Comparison of ENCODE assay signal across 9 mouse cellular contexts in genomic region chr8:65022485-65022884, GRCm38 (mm10). TPM values are rescaled to one million over a fixed set of nuclear protein-coding genes. Genes with fewer than 3 reads are reported as not detected.
A peak's percentile ranks its signal among the peaks of the same experiment; 100 is the strongest.
DNase-seq lines count a peak whose midpoint lies in the region; ATAC-seq and TF ChIP-seq lines count a peak whose summit lies in the region.
"Had no signal": no experiment of that assay in that cellular context is flagged by ENCODE, and none has a peak within 500 bp of the region (broad histone marks: within the 10 kb centered on the region; RNA-seq: fewer than 3 reads in every experiment).

No protein-coding gene starts in this region.

- H3K27ac ChIP-seq in heart, embryonic 12.5 days (ENCODE audit: poor library complexity, severe bottlenecking) = no peak overlapping the region
- no peak overlapping the region for H3K27ac ChIP-seq in forebrain, embryonic 11.5 days (ENCODE audit: low read depth, low read length)
- no peak overlapping the region for H3K27ac ChIP-seq in intestine, postnatal 0 days (ENCODE audit: low read depth, low read length)
- no peak overlapping the region for H3K27ac ChIP-seq in neural tube, embryonic 11.5 days (ENCODE audit: low read depth, low read length)
- H3K27ac ChIP-seq: lung, embryonic 15.5 days had no signal

- H3K4me3 ChIP-seq in heart, embryonic 12.5 days = no peak overlapping the region
- no peak overlapping the region for H3K4me3 ChIP-seq in forebrain, embryonic 11.5 days (ENCODE audit: low read depth, low read length)
- H3K4me3 ChIP-seq in intestine, postnatal 0 days (ENCODE audit: low read depth, low read length) = no peak overlapping the region
- H3K4me3 ChIP-seq in neural tube, embryonic 11.5 days (ENCODE audit: low read depth, low read length) = no peak overlapping the region
- H3K4me3 ChIP-seq: lung, embryonic 15.5 days had no signal

- peak; percentile 28 for DNase-seq in heart, adult 8-10 months (ENCODE audit: low spot score)
- DNase-seq in adrenal gland, postnatal 14 days = peak; percentile 75
- peak; percentile 75 for DNase-seq in forebrain, embryonic 11.5 days (ENCODE audit: low spot score)
- DNase-seq in left cerebral cortex, postnatal 4 days = peak; percentile 71
- DNase-seq in neural tube, embryonic 11.5 days (ENCODE audit: low spot score) = peak; percentile 45
- peak; percentile 68 for DNase-seq in thymus, postnatal 4 days

- no peaks in the 10 kb centered on the region for H3K27me3 ChIP-seq in heart, embryonic 12.5 days (replicated peaks)
- H3K27me3 ChIP-seq in forebrain, embryonic 11.5 days (ENCODE audit: control insufficient read depth, insufficient read depth, low read length) = no peaks in the 10 kb centered on the region
- H3K27me3 ChIP-seq in intestine, postnatal 0 days (replicated peaks; ENCODE audit: control insufficient read depth, insufficient read depth, low read length) = no peaks in the 10 kb centered on the region
- H3K27me3 ChIP-seq in neural tube, embryonic 11.5 days (ENCODE audit: control insufficient read depth, insufficient read depth, low read length) = no peaks in the 10 kb centered on the region
- H3K27me3 ChIP-seq: lung, embryonic 15.5 days had no signal

- peak; percentile 79 for TF ChIP-seq CTCF in intestine, postnatal 0 days (IDR thresholded peaks at IDR 0.05; ENCODE audit: low read depth)

- H3K4me2 ChIP-seq in heart, embryonic 12.5 days = no peak overlapping the region
- no peak overlapping the region for H3K4me2 ChIP-seq in forebrain, embryonic 11.5 days (ENCODE audit: low read depth, low read length, severe bottlenecking)
- no peak overlapping the region for H3K4me2 ChIP-seq in intestine, postnatal 0 days (replicated peaks; ENCODE audit: low read depth)
- no peak overlapping the region for H3K4me2 ChIP-seq in neural tube, embryonic 11.5 days (ENCODE audit: low read depth)
- H3K4me2 ChIP-seq: lung, embryonic 15.5 days had no signal

- intact Hi-C loops in left cerebral cortex, postnatal 4 days (cut with DNase I) = loop anchor here (2.0 kb wide), 1 partner anchor 88 kb away; no protein-coding TSS in a partner anchor

- H3K9ac ChIP-seq in heart, embryonic 12.5 days = no peak overlapping the region
- H3K9ac ChIP-seq in forebrain, embryonic 11.5 days (ENCODE audit: low read length) = no peak overlapping the region
- H3K9ac ChIP-seq in intestine, postnatal 0 days (ENCODE audit: low read depth, low read length) = no peak overlapping the region
- no peak overlapping the region for H3K9ac ChIP-seq in neural tube, embryonic 11.5 days (ENCODE audit: low read length)
- H3K9ac ChIP-seq: lung, embryonic 15.5 days had no signal

- 46% methylated on average over 8 of the region's 8 CpGs for WGBS in heart, embryonic 12.5 days
- WGBS in forebrain, embryonic 11.5 days = 52% methylated on average over 8 of the region's 8 CpGs
- 46% methylated on average over 8 of the region's 8 CpGs for WGBS in intestine, postnatal 0 days
- WGBS in neural tube, embryonic 11.5 days = 51% methylated on average over 8 of the region's 8 CpGs

- 0 out of 2 replicates have a peak, but pooled peaks cover under 1% of the 10 kb centered on the region for H3K9me3 ChIP-seq in heart, embryonic 12.5 days (replicated peaks)
- H3K9me3 ChIP-seq in forebrain, embryonic 11.5 days (ENCODE audit: control insufficient read depth, low read length) = no peaks in the 10 kb centered on the region
- no peaks in the 10 kb centered on the region for H3K9me3 ChIP-seq in intestine, postnatal 0 days (ENCODE audit: control insufficient read depth)
- H3K9me3 ChIP-seq in neural tube, embryonic 11.5 days (ENCODE audit: control insufficient read depth, low read length) = no peaks in the 10 kb centered on the region
- H3K9me3 ChIP-seq: lung, embryonic 15.5 days had no signal

- no peaks in the 10 kb centered on the region for H3K4me1 ChIP-seq in heart, embryonic 12.5 days (replicated peaks)
- H3K4me1 ChIP-seq in forebrain, embryonic 11.5 days (replicated peaks; ENCODE audit: control insufficient read depth, insufficient read depth, low read length) = no peaks in the 10 kb centered on the region
- H3K4me1 ChIP-seq in intestine, postnatal 0 days (replicated peaks; ENCODE audit: control insufficient read depth, insufficient read depth, low read length) = no peaks in the 10 kb centered on the region
- H3K4me1 ChIP-seq in neural tube, embryonic 11.5 days (ENCODE audit: control insufficient read depth, insufficient read depth, low read length) = no peaks in the 10 kb centered on the region
- H3K4me1 ChIP-seq: lung, embryonic 15.5 days had no signal

- no peaks in the 10 kb centered on the region for H3K36me3 ChIP-seq in heart, embryonic 12.5 days
- H3K36me3 ChIP-seq in forebrain, embryonic 11.5 days (ENCODE audit: control insufficient read depth, insufficient read depth, low read length) = no peaks in the 10 kb centered on the region
- H3K36me3 ChIP-seq in intestine, postnatal 0 days (ENCODE audit: control insufficient read depth, insufficient read depth) = no peaks in the 10 kb centered on the region
- no peaks in the 10 kb centered on the region for H3K36me3 ChIP-seq in neural tube, embryonic 11.5 days (ENCODE audit: control insufficient read depth, insufficient read depth, low read length)
- H3K36me3 ChIP-seq: lung, embryonic 15.5 days had no signal

- ATAC-seq in heart, embryonic 12.5 days (ENCODE audit: insufficient number of reproducible peaks, low FRiP score) = no peak
- ATAC-seq in forebrain, embryonic 11.5 days (replicated peaks; ENCODE audit: low FRiP score) = peak; percentile 55; the same call in 1 of the 2 replicates
- no peak for ATAC-seq in intestine, postnatal 0 days
- 0 out of 2 replicates have a peak, but pooled peaks have one; percentile 38 for ATAC-seq in neural tube, embryonic 11.5 days (ENCODE audit: insufficient read depth, low FRiP score, low TSS enrichment)

RNA-seq across cellular contexts. Expression of gene Trim60, which starts 4.1 kb away (rescaled TPM):
- not detected for total RNA-seq in heart, adult 8-10 months (2022)
- 0.06 TPM in 1 of 2 replicates, not detected in the other for polyA plus RNA-seq in heart, embryonic 12.5 days (2016; fragmentation: Nextera tagmentation; extraction: Ambion mirVana)
- not detected in 2 replicates for total RNA-seq in adrenal gland, postnatal 14 days (2021)
- polyA plus RNA-seq in forebrain, embryonic 11.5 days (2014; fragmentation: Nextera tagmentation; extraction: Ambion mirVana) = 0.13 TPM in 1 of 2 replicates, not detected in the other
- polyA plus RNA-seq in intestine, postnatal 0 days (2015; fragmentation: Nextera tagmentation; extraction: Ambion mirVana) = not detected in 2 replicates
- total RNA-seq in left cerebral cortex, postnatal 4 days (2021) = not detected
- not detected in 2 replicates for polyA plus RNA-seq in neural tube, embryonic 11.5 days (2014; fragmentation: Nextera tagmentation; extraction: Ambion mirVana)
- polyA plus RNA-seq: lung, embryonic 15.5 days had no signal

RNA-seq across cellular contexts. Expression of gene Trim61, which starts 4.2 kb away (rescaled TPM):
- not detected for total RNA-seq in heart, adult 8-10 months (2022)
- polyA plus RNA-seq in heart, embryonic 12.5 days (2016; fragmentation: Nextera tagmentation; extraction: Ambion mirVana) = 0.17 and 0.72 TPM in 2 replicates
- total RNA-seq in adrenal gland, postnatal 14 days (2021) = not detected in 2 replicates
- not detected in 2 replicates for polyA plus RNA-seq in forebrain, embryonic 11.5 days (2014; fragmentation: Nextera tagmentation; extraction: Ambion mirVana)
- polyA plus RNA-seq in intestine, postnatal 0 days (2015; fragmentation: Nextera tagmentation; extraction: Ambion mirVana) = 0.05 TPM in 1 of 2 replicates, not detected in the other
- total RNA-seq in left cerebral cortex, postnatal 4 days (2021) = not detected
- 0.15 TPM in 1 of 2 replicates, not detected in the other for polyA plus RNA-seq in neural tube, embryonic 11.5 days (2014; fragmentation: Nextera tagmentation; extraction: Ambion mirVana)
- polyA plus RNA-seq: lung, embryonic 15.5 days had no signal

RNA-seq across cellular contexts. Expression of gene Apela, which starts 14.7 kb away (rescaled TPM):
- not detected for total RNA-seq in heart, adult 8-10 months (2022)
- 19.6 and 20.9 TPM in 2 replicates for polyA plus RNA-seq in heart, embryonic 12.5 days (2016; fragmentation: Nextera tagmentation; extraction: Ambion mirVana)
- not detected in 2 replicates for total RNA-seq in adrenal gland, postnatal 14 days (2021)
- 5.6 and 5.7 TPM in 2 replicates for polyA plus RNA-seq in forebrain, embryonic 11.5 days (2014; fragmentation: Nextera tagmentation; extraction: Ambion mirVana)
- 0.72 and 1.1 TPM in 2 replicates for polyA plus RNA-seq in intestine, postnatal 0 days (2015; fragmentation: Nextera tagmentation; extraction: Ambion mirVana)
- under 1 TPM in 1 of 2 experiments, not detected in 1; 0.56 TPM for total RNA-seq in left cerebral cortex, postnatal 4 days (2021)
- 9.3 and 10.3 TPM in 2 replicates for polyA plus RNA-seq in neural tube, embryonic 11.5 days (2014; fragmentation: Nextera tagmentation; extraction: Ambion mirVana)

RNA-seq across cellular contexts. Expression of gene Trim75, which starts 34.9 kb away (rescaled TPM):
- not detected for total RNA-seq in heart, adult 8-10 months (2022)
- polyA plus RNA-seq in heart, embryonic 12.5 days (2016; fragmentation: Nextera tagmentation; extraction: Ambion mirVana) = 0.05 TPM in 1 of 2 replicates, not detected in the other
- not detected in 2 replicates for total RNA-seq in adrenal gland, postnatal 14 days (2021)
- 0.19 TPM in 1 of 2 replicates, not detected in the other for polyA plus RNA-seq in forebrain, embryonic 11.5 days (2014; fragmentation: Nextera tagmentation; extraction: Ambion mirVana)
- polyA plus RNA-seq in intestine, postnatal 0 days (2015; fragmentation: Nextera tagmentation; extraction: Ambion mirVana) = not detected in 2 replicates
- total RNA-seq in left cerebral cortex, postnatal 4 days (2021) = not detected
- not detected in 2 replicates for polyA plus RNA-seq in neural tube, embryonic 11.5 days (2014; fragmentation: Nextera tagmentation; extraction: Ambion mirVana)
- polyA plus RNA-seq: lung, embryonic 15.5 days had no signal

RNA-seq across cellular contexts. Expression of gene Gm10663, which starts 52.3 kb away (rescaled TPM):
- total RNA-seq in heart, adult 8-10 months (2022) = not detected
- polyA plus RNA-seq in heart, embryonic 12.5 days (2016; fragmentation: Nextera tagmentation; extraction: Ambion mirVana) = not detected in 2 replicates
- not detected in 2 replicates for total RNA-seq in adrenal gland, postnatal 14 days (2021)
- not detected in 2 replicates for polyA plus RNA-seq in forebrain, embryonic 11.5 days (2014; fragmentation: Nextera tagmentation; extraction: Ambion mirVana)
- polyA plus RNA-seq in intestine, postnatal 0 days (2015; fragmentation: Nextera tagmentation; extraction: Ambion mirVana) = not detected in 2 replicates
- not detected for total RNA-seq in left cerebral cortex, postnatal 4 days (2021)
- polyA plus RNA-seq in neural tube, embryonic 11.5 days (2014; fragmentation: Nextera tagmentation; extraction: Ambion mirVana) = not detected in 2 replicates
- polyA plus RNA-seq: lung, embryonic 15.5 days had no signal

Comparison
In these comparisons a context has a peak if more than half of its experiments do, and no peak if none do; other contexts are left out.
1. ATAC-seq: peak in forebrain, embryonic 11.5 days (single experiment) and neural tube, embryonic 11.5 days (single experiment); none in heart, embryonic 12.5 days (single experiment) and intestine, postnatal 0 days (single experiment).
2. Peak in every context shown above with its lines, with median percentiles within 50 percentile points of each other: DNase-seq.